Mouse (Mus musculus): Measurements from ENCODE around the gene Sox2.

DNA sequence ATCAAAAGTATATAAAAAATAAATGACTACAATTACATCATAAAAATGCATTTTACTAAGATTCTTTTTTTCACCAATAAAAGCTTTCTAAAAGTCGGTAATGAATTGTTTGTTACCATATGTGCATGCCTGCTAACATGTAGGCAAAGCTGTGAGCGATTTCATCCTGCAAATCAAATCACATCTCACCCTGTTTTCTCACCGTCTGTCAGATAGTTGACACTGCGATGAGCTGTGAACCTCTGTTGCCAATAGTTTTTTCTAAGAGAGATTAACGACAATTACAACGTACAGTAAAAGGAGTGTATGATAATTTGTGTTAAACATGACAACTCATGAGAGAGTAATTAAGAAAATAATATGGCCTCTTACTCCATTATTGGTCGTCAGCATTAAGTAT lies 31.3 kb upstream of the Sox2 start:
- TF ChIP-seq CTCF (conservative IDR thresholded peaks at IDR 0.05; ENCODE audit: insufficient read depth, insufficient read length, low read depth, low read length) (no peak), POLR2A (IDR thresholded peaks at IDR 0.05; ENCODE audit: low read depth, low read length) (no peak)

Measured in kidney, adult 2 months (tissue).